Mouse (Mus musculus): ENCODE measurements around the gene Zfp119a.
A peak's percentile ranks its signal among the peaks of the same experiment; 100 is the strongest.
"Not testable (repeated sequence)": the region's sequence is repeated elsewhere in the genome, so short reads cannot be mapped to it uniquely, and the experiment has no call there.

Zfp119a gene

DNA sequence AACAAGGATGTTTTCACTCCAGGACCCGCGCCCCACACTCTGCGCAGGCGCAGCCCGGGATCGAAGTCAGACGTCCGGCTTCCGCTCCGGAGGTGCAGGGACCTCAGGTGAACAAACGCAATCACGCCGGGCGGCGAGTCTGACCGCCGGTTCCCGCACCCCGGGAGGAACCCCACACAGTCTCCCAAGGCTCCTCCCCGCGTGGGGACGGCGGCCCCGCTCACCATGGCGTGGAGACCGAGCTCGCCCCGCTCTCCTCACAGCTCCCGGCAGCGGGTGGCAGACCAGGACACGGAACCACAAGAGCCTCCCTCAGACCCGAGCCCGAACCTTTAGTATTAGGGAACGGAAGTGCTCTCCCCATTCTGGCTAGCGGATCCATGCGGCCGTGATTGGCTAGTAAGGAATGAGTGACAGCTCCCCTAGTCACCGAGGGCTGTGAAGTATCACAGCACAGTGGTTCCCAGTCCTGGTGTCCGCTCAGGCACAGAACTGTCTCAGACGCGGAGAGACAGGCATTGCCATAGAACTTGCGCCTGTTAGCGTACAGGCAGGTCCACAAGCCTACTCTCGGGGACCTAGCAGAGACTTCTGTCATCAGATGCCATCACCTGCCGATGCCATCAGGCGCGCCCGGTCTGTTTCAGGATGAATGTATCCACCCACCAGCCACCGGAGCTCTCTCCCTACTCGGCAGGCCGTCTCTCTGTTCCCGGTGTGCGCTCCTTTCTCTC lies at the start of gene Zfp119a:
Zfp119a (minus strand) TSS at position 295 of the 734 bp plus-strand sequence.
- peak; percentile 74 for DNase-seq (ENCODE audit: low spot score)

DNA sequence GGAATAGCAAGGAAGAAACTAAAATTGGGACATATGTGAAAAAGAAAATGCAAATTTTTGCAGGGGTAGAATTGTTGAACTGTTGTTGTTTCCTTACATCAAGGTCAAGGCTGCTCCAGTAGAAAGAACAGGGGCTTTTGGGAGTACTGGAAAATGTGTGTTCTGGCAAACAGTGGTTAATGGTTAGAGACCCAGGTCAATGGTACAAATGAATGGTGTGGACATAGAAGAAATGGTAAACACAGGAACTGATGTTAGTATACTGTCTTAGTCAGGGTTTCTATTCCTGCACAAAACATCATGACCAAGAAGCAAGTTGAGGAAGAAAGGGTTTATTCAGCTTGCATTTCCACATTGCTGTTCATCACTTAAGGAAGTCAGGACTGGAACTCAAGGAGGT lies 27.9 kb upstream of the Zfp119a start:
- DNase-seq (ENCODE audit: low spot score) = no peak

DNA sequence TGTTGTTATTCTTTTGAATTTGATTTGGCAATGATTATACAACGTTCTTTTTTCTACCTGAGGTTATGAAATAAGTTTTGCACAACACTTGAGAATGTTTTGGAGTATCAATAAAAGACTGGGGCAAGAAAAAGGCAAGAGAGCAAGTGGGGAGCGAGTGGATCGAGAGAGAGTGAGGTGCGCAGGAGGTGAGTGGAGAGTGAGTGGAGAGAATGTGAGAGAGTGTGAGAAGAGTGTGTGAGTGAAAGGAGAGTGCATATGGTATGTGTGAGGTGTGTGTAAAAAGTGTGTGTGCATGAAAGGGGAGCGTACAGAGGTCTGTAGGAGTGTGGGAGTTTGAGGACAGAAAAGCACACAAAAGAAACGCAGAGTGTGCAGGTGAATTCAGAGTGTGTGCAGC lies 25.4 kb upstream of the Zfp119a start:
- DNase-seq (ENCODE audit: low spot score) = no peak

DNA sequence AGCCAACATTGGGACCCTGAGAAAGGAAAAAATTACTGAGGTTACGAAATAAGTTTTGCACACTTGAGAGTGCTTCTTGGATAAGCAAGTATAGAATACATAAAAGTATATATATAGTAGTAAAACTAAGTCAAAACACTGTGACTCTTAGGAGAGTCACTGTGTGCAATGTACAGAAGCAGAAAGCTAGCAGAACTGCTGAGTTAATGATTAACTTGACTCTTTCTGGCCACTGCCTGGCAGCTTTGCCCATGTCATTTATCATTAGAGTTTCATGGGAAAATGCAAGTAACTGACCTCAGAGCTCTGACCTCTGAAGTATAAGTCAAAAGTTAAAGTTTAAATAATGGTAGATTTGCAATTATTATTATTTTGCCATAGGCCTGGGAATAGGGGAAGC lies 25.0 kb upstream of the Zfp119a start:
- DNase-seq (ENCODE audit: low spot score) = no peak

DNA sequence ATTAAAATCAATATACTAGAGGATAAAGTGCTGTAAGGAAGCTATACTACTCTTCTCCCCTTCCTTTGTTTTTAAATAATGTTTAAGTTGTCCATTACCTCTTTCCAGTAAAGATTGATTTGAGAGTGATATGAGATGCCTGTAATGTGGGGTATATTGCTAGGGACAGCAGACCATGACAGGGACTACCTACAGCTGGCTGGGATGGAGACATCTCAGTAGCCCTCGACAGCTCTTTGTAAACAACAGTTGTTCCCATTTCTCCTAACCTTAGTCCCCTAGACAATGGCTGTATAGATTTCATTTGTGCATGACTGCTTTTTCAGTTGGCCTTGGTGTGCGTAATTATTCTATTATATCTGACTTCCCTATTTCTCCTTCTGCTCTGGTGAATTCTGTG lies 24.4 kb upstream of the Zfp119a start:
- no peak for DNase-seq (ENCODE audit: low spot score)

DNA sequence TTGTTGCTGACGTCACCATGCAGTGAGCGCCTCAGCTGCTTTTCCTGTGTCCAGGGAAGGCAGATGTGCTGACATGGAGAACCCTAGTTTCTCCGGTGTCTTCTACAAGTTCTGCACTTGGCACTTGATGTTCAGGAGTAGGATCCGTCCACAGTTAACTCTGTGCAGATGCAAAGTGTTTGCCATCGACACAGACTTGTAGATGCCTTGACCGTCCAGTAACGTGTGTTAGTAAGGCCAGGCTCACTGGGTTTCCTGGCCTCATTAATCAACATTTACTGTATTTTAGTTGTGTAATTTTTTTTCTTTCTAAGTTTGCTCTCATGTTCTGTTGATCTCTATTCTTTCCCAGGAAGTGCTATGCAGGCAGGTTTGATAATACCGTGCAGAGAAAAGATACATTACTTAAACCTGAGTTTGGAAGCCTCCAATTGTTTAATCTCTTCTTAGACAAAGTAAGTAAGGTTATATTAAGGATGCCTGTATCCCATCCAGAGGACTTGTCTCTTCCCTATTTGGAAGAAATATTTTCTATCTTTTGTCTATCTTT lies 13.8 kb upstream of the Zfp119a start:
- DNase-seq (ENCODE audit: low spot score) = not testable (repeated sequence)

DNA sequence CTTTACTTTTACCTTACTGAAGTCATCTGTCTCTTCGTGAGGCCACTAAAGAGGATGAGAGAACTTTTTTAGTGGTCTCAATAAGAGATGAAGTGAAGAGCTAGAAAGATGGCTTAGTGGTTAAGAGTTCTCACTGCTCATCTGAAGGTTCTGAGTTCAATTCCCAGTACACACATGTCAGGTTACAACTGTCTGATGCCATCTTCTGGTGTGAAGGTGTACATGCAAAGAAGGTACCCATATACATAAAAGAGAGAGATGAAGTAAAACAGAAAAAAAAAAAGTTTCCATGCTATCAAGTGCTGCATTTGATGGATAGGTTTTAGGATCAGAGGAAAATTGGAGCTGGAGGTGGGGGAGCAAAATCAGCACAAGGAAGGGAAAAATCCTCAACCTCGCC lies 6.2 kb upstream of the Zfp119a start:
- DNase-seq (ENCODE audit: low spot score) = no peak

DNA sequence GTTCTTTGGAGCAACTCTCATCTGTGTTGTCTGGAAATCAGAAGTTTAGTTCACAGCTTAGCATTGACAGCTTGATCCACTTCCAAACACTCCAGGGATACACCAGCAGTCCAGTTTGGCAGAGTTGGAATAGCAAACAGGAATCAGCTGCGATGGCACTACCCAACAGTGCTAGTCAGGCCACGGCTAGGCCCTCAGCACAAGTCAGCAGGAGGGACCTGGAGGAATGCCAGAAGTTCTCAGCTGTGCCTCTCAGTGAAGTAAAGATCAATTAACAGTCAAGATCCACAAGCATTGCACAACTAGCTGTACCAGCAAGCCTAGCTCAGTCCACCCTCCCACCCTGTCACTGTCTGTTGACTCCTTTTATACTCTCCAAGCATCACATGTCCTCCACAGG lies 4.9 kb upstream of the Zfp119a start:
- DNase-seq (ENCODE audit: low spot score) = no peak

DNA sequence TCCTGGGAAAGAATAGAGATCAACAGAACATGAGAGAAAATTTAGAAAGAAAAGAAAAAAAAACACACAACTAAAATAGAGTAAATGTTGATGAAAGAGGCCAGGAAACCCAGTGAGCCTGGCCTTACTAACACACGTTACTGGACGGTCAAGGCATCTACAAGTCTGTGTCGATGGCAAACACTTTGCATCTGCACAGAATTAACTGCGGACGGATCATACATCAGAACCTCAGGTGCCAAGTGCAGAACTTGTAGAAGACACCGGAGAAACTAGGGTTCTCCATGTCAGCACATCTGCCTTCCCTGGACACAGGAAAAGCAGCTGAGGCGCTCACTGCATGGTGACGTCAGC lies 471 bp downstream of the Zfp119a start:
- DNase-seq (ENCODE audit: low spot score) = not testable (repeated sequence)

DNA sequence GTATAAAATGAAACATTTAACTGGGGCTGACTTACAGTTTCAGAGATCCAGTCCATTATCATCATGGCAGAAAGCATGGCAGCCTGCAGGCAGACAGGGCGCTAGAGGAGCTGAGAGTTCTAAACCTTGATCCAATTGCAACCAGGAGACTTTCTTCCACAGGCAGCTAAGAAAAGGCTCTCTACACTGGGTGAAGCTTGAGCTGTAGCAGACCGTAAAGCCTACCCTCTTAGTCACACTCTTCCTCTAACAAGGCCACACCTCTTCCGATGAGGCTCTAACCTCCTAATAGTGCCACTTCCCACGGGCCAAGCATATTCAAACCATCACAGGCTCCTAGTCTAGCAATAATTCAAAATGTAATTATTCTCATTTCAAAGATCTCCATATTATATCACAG lies 1.5 kb downstream of the Zfp119a start:
- no peak for DNase-seq (ENCODE audit: low spot score)

DNA sequence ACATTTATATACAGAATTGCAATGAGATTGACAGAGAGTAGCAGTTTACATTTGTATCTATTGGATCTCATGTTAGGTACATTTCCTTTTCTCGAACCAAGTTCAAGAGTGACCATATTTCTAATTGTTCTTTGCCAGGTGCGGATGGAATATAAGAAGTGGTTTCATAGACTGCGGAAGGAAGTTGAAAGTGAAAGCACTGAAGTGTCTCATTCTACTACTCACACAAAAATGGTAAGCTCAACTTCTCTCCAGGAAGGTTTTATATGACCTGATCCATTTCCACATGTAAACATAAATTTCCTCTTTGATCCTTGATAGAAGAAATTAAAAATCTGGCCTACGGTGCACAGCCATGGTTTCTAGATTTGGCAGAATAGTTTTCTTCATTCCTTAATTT lies 35.7 kb downstream of the Zfp119a start:
- no peak for DNase-seq (ENCODE audit: low spot score)

DNA sequence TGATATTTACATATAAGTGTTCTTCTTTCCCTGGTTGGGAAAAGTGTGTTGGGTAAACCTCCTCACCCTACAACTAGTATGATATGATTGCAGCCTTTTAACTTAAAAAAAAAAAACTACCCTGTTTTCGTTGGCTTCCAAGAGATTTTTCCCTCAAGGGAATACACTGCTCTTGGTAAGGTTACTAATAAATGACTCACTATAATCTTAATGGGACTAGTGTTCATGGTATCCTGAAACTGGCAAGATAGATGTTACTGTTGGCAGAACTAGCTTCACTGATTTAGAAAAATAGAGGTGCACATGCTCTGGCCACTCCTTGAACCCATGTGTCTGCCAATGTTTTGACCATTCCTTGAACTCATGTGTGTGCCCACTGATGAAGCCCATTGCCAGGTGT lies 57.2 kb downstream of the Zfp119a start:
- DNase-seq (ENCODE audit: low spot score) = no peak

DNA sequence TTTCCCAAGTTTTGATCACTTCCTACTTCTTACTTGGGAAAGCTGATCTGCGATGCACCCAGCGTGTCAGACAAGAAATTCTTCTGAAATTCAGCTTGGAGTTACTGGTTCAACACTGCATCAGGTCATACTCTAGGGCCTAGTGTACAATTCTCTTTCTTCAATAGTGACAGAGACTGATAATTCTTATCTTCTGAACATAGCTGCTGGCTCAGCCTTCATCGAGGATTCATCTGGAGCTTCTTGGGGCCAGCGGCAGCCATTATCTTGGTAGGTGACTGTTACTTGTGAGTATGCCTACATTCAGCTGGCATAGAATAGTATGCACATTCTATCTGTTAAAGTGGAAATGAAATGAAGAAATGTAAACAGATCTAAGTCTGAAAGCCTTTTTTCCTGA lies 61.9 kb downstream of the Zfp119a start:
- no peak for DNase-seq (ENCODE audit: low spot score)
